Mouse (Mus musculus) activated CD4-positive, CD25-positive, alpha-beta regulatory T cell, adult 4 months (primary cell): ENCODE measurements around the gene 1700020N01Rik. TPM values are rescaled to one million over a fixed set of nuclear protein-coding genes. Genes with fewer than 3 reads are reported as not detected.
A peak's percentile ranks its signal among the peaks of the same experiment; 100 is the strongest.

Experiments used
- ATAC-seq: one replicate; pipeline ENCODE4 v1.8.0; 2017
- polyA plus RNA-seq, 2 experiments: library from polyadenylated mRNA; unstranded; fragments of 100-300 nt; shearing (Covaris generic); gene quantifications; one replicate each; pipeline ENCODE4 v1.2.1; 2017

1700020N01Rik gene
- polyA plus RNA-seq, result not detected

GRCm38 (mm10) chr10:21592896-21593380 lies at the start of gene 1700020N01Rik:
Gene 1700020N01Rik, plus strand, starts transcription at chr10:21593145.
- no peak for ATAC-seq

- ATAC-seq, result no peak
These were observed 49.2 kb upstream of the 1700020N01Rik start for GRCm38 (mm10) chr10:21543576-21544278.

GRCm38 (mm10) chr10:21544721-21545120 lies 48.2 kb upstream of the 1700020N01Rik start:
- ATAC-seq, result no peak

- no peak for ATAC-seq
These were observed 47.5 kb upstream of the 1700020N01Rik start for GRCm38 (mm10) chr10:21545446-21545845.

GRCm38 (mm10) chr10:21548871-21549505 lies 44.0 kb upstream of the 1700020N01Rik start:
- ATAC-seq, result no peak

GRCm38 (mm10) chr10:21552967-21553682 lies 39.8 kb upstream of the 1700020N01Rik start:
- peak; percentile 72 for ATAC-seq

- ATAC-seq, result no peak
These were observed 39.3 kb upstream of the 1700020N01Rik start for GRCm38 (mm10) chr10:21553683-21554035.

- no peak for ATAC-seq
These were observed 37.9 kb upstream of the 1700020N01Rik start for GRCm38 (mm10) chr10:21554896-21555580.

GRCm38 (mm10) chr10:21559769-21560168 lies 33.2 kb upstream of the 1700020N01Rik start:
- ATAC-seq, result peak; percentile 87

- ATAC-seq, result no peak
These were observed 31.8 kb upstream of the 1700020N01Rik start for GRCm38 (mm10) chr10:21561181-21561580.

- no peak for ATAC-seq
These were observed 29.5 kb upstream of the 1700020N01Rik start for GRCm38 (mm10) chr10:21563446-21563845.

GRCm38 (mm10) chr10:21564189-21564588 lies 28.8 kb upstream of the 1700020N01Rik start:
- no peak for ATAC-seq

GRCm38 (mm10) chr10:21566074-21566473 lies 26.9 kb upstream of the 1700020N01Rik start:
- no peak for ATAC-seq

- no peak for ATAC-seq
These were observed 21.3 kb upstream of the 1700020N01Rik start for GRCm38 (mm10) chr10:21571615-21572014.

GRCm38 (mm10) chr10:21573713-21574112 lies 19.2 kb upstream of the 1700020N01Rik start:
- ATAC-seq, result no peak

- ATAC-seq, result no peak
These were observed 17.1 kb upstream of the 1700020N01Rik start for GRCm38 (mm10) chr10:21575806-21576378.

GRCm38 (mm10) chr10:21577798-21578197 lies 15.1 kb upstream of the 1700020N01Rik start:
- no peak for ATAC-seq

- no peak for ATAC-seq
These were observed 11.4 kb upstream of the 1700020N01Rik start for GRCm38 (mm10) chr10:21581546-21581945.

- no peak for ATAC-seq
These were observed 5.9 kb upstream of the 1700020N01Rik start for GRCm38 (mm10) chr10:21587041-21587440.

GRCm38 (mm10) chr10:21588007-21588852 lies 4.7 kb upstream of the 1700020N01Rik start:
- ATAC-seq, result no peak

- ATAC-seq, result no peak
These were observed 8.0 kb downstream of the 1700020N01Rik start for GRCm38 (mm10) chr10:21600931-21601330.
